Mouse (Mus musculus): Measurements from ENCODE around the gene Kmt5b.

The Kmt5b gene

DNA sequence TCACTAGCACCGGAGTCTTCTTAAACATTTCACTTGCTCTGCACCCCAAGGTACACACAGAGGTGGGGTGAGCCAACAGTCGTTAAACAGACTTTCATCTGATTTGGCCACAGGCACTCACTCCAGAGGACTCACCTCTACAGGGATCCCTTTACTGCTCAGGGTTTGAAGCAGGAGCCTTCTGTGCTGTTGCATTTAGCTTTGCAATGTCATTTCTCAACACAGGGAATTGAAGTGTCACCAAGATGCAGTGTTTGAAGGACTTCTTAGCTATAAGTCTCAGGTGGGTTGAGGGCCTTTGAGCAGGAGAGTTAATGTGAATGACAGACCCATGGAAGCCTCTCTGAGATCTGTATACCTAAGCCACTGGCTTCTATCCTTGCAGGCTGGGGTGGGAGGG, 76.4 kb downstream of the Kmt5b start:
- DNase-seq (ENCODE audit: low spot score in 2 of 2), result no peak

DNA sequence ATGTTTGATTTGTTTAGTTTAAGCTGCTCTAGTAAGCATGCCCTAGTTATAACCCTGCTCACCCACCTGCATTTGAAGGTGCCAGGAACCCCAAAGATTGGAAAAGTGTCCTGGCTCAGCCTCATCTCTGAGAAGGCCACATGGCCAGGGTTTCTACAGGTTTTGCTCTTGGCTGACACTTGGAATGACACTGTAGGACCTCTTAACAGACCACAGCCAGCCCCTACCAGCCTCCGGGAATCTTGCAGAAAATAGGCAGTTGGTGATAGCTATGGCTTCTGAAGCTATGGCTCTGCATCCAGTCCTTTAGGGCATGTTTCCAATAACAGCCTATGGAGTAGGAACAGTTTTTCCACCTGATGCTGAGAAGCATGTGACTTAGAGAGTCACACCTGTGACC, 77.6 kb downstream of the Kmt5b start:
- DNase-seq (ENCODE audit: low spot score in 2 of 2), result no peak

DNA sequence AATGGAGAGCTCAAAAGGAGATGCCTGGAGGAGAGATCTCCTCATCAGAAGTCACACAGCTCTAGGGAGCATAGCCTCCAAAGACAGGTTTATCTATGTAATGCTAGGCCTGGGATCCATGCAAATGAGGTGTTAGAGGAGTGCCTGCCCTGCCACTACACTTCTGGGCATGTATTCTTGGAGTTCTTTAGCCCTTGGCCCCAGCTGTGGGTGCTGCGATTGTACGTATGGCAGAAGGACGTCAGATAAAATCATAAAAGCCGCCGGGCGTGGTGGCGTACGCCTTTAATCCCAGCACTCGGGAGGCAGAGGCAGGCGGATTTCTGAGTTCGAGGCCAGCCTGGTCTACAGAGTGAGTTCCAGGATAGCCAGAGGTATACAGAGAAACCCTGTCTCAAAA, 78.1 kb downstream of the Kmt5b start:
- no peak for DNase-seq (ENCODE audit: low spot score in 2 of 2)

DNA sequence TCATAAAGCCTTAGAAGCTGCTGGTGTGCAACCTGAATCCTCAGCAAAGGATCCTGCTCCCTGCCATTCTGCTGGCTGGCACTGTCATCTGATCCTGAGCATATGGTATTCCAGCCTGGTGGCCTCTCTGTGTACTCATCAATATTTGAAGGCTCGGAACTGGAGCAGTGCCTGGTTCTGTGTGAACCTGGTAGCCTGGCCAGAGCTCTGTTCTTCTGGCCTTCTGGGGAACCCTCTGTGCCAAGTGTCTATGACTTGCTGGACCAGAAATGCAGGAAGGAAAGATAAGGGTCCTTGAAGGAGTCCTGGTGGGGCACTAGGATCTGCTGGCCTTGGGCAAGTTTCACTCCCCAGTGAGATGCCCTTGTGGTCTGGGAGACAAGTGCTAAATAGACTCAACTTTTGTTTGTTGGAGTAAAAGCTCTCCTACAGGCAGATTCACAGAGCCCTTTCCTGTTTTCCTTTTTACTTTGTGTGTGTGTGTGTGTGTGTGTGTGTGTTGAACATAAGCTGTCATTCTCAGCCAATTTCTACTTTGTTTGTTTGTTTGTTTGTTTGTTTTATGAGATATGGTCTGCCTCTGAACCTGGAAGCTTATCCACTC, 78.7 kb downstream of the Kmt5b start:
- DNase-seq (ENCODE audit: low spot score in 2 of 2), result no peak

DNA sequence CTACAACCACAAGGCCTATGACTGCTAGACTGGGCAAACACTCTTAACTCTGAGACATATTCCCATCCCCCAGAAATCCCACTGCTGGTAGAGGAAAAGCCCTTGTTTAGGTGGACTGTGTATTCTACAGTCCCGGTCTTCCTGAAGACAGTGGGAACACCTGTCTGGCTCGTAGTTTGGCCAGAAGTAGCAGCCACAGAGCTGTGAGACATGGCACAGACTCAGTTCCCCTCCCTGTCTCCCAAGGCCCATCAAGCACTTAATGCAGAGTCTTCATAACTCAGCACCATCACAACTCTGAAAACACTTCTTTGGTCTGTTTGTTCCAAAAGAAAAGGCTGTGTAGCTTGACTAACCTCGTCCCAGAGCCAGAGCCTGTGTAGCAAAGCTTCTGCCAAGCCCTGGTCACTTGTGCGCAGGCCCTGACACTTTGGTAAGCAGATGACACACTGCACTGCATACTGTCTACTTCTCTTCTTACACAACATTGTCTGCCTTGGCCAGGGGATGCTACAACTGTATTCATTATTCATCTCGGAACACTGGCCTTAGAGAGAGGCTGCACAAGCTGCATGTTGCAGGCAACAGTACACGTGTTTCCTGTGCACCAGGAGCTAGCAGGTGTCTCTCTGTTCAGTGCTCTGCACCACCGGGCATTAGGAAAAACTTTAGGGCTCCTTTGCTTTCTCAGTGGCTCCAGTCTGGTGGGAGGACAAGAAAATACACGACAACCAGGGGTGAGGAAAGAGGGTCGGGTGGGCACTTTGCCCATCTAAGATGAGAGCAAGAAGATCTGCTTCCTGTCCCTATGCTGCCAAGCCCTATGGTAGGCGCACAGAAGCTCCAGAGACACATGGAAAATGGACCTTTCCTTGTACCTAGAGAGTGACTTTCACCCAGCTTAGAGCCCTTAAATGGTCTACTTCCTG, 79.7 kb downstream of the Kmt5b start:
- no peak for DNase-seq (ENCODE audit: low spot score in 2 of 2)

DNA sequence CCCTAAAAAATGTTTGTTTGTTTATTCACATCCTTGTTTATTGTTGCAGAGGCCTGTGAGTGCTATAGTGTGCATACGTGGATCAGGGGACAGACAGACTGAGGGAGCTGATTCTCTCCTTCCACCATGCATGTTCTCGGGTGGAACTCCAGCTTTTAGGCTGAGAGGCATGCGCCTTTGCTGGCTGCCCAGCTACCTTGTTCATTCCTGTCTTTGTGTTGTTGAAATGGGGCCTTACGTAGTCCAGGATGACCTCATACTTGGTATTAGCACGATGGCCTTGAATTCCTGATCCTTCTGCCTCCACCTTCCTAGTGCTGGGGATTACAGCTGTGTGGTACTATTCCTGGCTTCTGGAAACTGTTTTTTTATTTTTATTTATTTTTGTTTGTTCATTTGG, 80.5 kb downstream of the Kmt5b start:
- no peak for DNase-seq (ENCODE audit: low spot score in 2 of 2)

DNA sequence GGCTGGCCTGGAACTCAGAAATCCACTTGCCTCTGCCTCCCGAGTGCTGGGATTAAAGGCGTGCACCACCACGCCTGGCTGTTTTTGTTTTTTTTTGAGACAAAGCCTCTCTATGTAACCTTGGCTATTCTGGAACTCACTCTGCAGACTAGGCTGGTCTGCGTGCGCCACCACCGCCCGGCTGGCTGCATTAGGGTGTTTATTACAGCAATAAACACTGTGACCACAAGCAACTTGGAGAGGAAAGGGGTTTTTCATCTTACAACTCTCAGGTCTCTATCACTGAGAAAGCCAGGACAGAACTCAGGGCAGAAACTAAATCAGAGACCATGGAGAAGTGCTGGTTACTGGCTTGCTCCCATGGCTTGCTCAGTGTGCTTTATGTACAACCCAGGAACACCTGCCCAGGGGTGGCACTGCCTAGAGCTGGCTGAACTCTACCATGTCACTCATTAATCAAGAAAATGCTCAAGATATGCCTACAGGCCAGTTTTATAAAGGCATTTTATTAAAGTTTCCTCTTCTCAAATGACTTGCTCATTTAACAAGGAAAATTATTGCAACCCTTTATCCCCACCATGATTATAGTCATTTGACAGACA, 81.1 kb downstream of the Kmt5b start:
- DNase-seq (ENCODE audit: low spot score in 2 of 2), result no peak

DNA sequence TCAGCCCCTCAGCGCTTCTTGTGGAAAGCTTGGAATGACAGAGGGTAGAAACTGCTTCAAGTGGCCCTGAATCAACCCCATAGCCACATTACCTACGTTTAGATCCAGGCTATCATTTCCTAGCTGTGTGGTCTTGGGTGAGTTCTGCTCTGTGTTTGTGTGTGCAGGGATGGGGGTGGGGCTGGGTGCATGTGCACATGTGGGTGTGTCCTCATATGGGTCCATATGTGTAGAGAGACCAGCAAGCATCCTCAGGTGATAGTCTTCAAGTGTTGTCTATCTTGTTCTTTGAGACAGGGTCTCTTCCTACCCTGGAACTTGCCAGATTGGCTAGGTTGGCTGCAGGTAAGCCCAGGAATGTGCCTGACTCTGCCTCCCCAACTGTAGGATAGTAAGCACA, 82.0 kb downstream of the Kmt5b start:
- no peak for DNase-seq (ENCODE audit: low spot score in 2 of 2)

DNA sequence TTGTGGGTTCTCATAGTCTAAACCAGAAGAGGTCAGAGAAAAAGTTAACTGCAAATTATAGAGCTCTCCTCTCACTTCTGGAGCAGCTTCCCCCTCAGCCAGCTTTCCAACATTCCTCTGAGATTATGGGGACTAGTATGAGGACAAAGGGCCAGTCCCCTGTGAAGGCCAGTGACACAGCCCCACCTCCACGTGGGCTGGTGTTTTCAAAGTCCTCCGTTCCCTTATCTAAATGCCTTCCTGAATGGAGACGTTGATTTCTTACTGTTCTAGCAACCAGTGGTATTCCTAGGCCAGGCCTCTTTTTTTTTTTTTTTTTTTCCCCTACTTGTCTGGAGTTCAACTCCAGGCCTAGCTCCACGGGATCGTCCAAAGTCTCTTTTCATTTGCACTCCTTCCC, 82.9 kb downstream of the Kmt5b start:
- no peak for DNase-seq (ENCODE audit: low spot score in 2 of 2)

DNA sequence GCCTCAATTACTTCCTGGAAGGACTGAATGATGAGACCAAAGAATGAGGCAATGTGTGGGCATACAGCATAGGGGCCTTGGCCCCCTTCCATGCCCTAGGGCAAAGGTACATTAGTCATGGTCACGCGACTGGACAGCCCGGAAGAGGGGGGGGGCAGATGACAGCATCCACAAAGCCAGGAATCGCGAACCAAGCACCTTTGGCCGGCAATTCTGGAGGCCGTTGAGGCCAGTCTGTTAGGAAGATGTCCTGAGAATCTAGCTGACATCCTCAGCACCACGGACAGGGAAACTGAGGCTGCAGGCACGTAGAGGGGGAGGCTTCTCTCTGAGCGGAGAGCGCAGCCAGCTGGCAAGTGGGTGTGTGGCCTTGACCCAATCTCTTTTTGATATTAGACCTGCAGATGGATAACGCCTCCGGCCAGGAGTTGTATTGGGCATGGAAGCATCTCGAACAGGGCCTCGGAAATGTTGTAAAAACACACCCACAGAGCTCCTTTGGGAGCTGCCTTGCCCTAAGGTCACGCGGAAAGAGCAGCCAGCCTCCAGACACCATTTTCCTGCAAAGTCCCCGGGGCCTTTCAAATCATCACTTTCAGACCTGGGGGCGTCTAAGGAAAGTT, 83.7 kb downstream of the Kmt5b start:
- no peak for DNase-seq (ENCODE audit: low spot score in 2 of 2)

DNA sequence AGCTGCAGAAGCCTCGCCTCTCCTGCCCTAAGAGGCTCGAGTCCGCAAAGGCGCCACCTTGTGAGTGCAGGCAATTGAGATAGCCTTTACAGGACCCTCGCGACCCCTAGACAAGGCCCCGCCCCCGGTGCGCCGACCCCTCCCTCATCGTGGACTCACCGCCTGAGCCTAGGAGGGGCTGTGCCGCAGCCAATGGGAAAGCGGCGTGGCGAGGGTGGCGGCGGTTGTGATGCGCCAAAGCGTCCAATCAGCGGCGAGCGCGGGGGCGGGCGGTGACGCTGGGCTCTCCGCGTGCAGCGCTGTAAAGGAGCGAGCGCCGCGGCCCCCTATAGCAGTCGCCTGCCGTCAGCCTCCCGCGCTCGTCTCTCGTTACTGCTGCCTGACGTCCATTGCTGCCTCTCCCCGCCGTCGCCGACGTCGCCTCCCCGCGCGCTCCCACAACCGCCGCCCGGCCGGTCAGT, 84.3 kb downstream of the Kmt5b start, which contains the start of gene Chka:
Gene Chka, plus strand, starts transcription at position 272 of the 461 bp plus-strand sequence.
- DNase-seq (ENCODE audit: low spot score in 2 of 2), result peak; percentile 94 to 98

DNA sequence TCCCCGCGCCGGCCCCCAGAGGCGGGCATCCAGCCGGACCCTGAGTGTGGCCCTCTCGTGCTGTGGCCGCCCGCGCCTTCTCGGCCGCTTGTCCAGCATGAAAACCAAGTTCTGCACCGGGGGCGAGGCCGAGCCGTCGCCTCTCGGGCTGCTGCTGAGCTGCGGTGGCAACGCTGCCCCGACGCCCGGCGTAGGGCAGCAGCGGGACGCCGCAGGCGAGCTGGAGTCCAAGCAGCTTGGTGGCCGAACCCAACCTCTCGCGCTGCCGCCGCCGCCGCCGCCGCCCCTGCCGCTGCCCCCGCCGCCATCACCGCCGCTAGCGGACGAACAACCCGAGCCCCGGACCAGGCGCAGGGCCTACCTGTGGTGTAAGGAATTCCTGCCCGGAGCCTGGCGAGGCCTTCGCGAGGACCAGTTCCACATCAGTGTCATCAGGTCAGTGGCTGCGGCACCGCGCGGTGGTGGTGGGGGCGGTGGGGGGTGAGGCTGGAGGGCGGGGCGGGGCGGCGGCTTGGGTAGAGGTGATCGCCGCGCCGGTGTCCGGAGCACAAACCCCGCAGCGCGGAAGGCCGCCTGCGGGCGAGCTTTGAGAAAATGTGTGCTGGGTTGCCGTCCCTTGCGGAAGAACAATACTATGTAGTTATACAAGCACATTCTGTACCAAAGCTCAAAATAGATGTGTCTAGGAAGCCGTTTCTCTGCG, 84.9 kb downstream of the Kmt5b start:
- DNase-seq (ENCODE audit: low spot score in 2 of 2), result peak; percentile 54 to 84

DNA sequence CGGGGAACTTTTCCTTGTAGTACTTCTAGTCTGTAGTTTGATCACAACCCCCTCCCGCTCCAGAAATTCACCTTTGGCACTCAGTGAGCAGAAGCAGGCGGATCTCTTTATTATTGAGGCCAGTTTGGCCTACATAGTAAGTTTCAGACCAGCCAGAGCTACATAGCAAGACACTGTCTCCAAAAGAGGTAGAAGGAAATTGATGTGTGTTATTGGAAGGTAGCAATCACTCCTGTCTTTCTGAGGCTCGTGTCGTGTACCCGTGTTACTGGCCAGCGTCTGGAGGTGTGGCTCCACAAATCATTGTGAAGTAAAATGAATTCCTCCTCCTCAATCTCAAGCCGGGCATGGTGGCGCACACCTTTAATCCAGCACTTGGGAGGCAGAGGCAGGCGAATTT, 85.9 kb downstream of the Kmt5b start:
- DNase-seq (ENCODE audit: low spot score in 2 of 2), result no peak

DNA sequence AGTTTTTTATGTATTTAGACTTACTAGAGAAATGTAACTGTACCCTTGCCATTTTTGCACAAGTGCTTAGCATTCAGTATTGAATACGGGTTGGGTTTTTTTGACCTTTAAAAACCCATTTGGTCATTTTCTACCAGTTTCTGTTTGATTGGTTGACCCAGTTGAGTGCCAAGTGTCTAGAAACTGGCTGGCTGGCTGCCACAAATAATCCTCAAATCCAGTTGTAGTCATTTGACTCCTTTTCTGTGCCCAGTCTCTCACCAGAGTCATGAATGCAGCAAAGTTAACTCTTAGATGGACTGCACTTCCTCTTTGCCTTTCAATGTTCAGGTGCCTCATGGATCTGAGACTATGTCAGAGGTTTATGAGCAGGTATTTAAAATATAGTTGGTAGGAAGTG, 86.7 kb downstream of the Kmt5b start:
- DNase-seq (ENCODE audit: low spot score in 2 of 2), result no peak

DNA sequence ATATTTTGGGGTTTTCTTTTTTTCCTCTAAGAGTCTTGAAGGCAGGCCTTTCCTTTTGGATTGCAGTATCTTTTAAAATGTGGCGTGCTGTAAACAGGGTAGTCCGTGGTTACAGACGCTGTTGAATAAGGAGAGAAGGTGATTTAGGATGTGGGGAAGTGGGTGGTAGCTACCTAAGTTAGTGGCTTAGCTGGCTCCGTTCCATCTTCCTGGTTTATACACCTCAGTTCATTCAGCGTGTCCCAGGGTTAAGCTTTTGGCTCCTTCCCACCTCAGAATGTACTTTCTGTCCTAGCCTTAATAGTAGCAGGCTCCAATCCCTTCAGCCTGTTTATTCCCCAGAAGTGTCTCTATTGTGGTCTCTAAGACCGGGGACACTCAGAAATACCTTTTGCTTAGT, 87.9 kb downstream of the Kmt5b start:
- DNase-seq (ENCODE audit: low spot score in 2 of 2), result no peak

DNA sequence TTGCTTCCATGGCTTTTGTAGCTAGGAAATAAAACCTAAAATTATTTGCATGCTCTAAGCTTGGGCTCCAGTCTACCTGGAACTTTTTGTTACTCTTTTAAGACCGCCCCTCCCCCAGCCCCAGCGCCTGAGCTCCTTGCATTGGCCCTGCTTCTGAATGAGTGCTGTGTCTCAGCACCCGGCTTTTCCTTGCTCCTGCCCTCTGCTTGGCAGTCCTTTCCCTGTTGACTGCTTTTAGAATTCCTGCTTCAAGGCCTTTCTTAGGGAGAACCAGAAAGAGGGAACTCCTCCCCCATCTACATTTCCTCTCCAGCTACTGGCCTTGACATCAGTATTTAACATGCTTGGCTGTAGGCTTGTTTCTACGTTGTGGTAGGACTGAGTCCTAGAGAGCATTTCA, 88.4 kb downstream of the Kmt5b start:
- DNase-seq (ENCODE audit: low spot score in 2 of 2), result no peak

DNA sequence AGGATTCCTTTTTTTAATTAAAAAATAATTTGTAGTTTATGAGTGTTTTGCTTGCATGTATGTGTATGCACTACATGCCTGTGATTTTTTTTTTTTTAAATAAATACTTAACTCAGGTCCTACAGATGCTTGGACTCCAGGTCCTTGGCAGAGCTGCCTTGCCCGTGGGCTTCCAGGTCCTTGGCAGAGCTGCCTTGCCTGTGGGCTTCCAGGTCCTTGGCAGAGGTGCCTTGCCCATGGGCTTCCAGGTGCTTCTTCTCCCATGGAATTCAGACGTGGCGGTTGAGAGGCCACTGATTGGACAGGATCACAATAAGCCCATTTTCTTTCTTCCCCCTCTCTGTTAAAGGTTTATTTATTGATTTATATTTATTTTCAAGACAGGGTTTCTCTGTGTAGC, 90.0 kb downstream of the Kmt5b start:
- no peak for DNase-seq (ENCODE audit: low spot score in 2 of 2)

DNA sequence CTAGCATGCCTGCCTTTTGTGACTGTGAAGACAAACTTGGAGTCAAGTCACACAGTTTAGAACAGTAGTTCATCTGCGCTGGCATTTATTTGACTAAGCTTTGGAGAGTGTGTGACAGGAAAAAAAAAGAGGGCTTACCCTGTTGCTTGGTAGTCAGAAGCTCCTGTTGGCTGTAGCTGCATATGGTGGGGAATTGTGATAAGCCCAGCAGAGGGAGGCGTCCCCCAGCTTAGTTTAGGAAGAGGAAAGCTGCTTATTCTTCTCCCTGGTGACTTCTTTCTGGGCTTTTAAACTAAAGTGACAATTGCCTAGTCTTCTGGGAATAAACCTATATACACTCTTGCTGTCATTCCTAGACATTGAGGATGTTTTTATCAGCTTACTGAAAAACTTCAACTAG, 95.5 kb downstream of the Kmt5b start:
- no peak for DNase-seq (ENCODE audit: low spot score in 2 of 2)

DNA sequence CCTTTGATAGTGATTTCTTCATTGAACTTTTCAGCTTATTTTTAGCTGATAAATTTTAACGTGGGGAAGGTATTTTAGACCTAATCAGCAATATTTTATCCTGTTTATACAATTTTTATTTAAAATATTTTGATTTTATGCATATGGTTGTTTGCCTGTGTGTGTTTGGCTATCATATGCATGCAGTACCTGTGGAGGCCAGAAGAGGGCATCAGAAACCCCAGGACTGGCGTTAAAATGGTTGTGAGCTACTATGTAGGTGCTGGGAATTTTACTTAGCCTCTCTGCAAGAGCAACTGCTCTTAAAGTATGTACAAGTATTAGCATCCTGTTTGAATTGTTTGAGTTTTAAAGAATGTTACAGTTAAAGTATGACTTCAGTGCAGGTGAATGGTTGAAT, 97.7 kb downstream of the Kmt5b start:
- DNase-seq (ENCODE audit: low spot score in 2 of 2), result no peak
